Mouse (Mus musculus): ENCODE measurements around the gene Lingo3. TPM values are rescaled to one million over a fixed set of nuclear protein-coding genes. Genes with fewer than 3 reads are reported as not detected.

The Lingo3 gene
- polyA plus RNA-seq, 1 experiment = not detected

DNA sequence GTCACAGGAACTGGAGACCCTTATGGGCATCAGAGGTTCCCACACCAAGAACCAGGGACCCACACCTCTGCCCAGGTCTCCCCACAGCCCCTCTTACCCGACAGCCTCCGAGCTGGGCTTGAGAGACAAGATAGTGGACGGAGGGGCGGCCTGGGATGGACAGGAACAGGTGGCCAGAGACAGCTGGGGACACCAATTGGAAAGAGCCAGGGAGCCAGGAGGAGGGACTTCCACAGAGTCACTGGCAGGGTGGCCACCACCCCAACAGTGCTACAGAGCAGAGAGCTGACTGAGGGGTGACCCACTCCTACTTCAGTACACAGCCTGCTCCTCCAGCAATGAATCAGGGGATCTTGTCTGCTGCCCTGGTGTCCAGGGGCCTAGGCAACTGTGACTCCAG is 30.5 kb downstream of the Lingo3 start, which contains the start of gene Jsrp1:
Jsrp1 (minus strand) TSS at position 133 of the 400 bp plus-strand sequence.
- no peak for TF ChIP-seq GATA1 (IDR thresholded peaks at IDR 0.05; ENCODE audit: low read length)

DNA sequence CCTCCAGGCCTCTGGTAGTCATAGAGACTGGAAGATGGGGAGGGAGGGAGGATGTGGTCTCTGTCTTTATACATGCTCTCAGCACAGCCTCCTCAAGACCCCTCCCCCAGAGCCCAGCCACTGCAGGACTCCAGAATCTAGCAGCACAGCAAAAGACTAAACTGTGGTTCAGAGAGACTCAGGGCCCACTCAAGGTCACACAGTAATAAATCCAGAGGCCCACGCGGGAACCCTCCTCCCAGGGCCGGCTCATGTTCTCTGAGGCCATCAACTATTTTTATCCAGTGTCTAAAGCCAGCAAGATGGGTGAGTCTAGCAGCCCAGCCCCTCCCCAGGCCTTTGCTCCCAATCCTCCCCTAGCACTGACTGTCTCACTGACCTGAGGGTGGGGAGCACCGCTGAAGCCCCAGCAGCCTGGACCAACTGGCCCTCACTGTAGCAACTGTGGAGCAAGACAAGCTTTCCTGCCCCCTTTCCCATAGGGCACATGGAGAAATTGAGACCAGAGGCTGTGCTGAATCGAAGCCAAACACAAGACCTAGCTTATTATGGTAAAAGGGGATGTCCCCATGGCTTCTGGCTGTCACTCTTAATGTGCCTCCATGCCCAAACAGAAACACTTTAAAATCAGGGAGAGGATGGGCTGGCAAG is 31.3 kb downstream of the Lingo3 start:
- no peak for TF ChIP-seq GATA1 (IDR thresholded peaks at IDR 0.05; ENCODE audit: low read length)

DNA sequence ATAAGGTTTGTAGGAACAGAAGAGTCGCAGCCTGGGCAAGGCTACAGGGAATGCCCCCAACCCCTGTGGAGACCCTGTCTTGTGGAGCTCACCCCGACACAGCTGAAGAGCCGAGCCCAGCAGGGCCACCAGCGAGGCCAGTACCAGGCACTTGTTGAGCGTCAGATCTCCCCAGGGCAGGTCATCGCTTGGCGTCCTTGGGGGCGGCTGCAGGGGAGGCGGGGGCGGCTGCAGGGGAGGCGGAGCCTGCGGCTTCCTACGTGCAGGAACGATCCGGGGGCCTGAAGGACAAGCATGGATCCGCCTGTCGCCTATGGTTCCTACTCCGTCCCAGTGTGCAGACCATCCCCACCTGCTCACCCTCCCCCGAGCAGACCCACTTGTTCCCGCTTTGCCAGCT is 33.8 kb downstream of the Lingo3 start:
- no peak for TF ChIP-seq GATA1 (IDR thresholded peaks at IDR 0.05; ENCODE audit: low read length)

DNA sequence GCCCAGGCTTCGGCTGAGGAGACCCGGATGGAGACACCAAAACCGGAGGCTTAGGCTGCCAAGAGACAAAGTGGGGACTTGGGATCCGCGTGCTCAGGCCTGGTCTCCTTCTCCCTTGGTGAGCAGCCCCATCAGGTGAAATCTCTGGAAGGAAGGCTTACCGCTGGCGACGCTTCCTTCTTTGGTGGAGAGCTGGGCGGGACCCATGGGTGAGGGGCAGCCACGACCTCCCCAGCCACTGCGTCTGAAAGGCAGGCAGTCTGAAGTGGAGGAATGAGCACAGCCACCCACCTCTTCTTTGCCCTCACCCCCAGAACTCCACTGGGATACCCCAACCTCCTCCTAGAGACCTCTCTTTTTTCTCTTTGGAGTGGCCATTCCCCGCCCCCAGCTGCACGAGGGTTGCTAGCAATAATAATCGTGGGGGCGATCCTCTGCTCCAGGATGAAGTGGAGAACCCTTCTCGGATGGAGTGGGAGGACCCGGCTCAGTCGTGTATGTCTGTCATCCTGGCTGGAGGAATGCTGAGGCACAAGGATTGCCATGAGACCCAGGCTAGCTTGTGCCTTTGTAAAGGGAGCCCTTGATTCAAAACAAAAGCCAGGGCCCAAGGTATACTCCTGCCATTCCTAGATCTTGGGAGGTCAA is 34.7 kb downstream of the Lingo3 start:
- TF ChIP-seq GATA1 (IDR thresholded peaks at IDR 0.05; ENCODE audit: low read length) = no peak

DNA sequence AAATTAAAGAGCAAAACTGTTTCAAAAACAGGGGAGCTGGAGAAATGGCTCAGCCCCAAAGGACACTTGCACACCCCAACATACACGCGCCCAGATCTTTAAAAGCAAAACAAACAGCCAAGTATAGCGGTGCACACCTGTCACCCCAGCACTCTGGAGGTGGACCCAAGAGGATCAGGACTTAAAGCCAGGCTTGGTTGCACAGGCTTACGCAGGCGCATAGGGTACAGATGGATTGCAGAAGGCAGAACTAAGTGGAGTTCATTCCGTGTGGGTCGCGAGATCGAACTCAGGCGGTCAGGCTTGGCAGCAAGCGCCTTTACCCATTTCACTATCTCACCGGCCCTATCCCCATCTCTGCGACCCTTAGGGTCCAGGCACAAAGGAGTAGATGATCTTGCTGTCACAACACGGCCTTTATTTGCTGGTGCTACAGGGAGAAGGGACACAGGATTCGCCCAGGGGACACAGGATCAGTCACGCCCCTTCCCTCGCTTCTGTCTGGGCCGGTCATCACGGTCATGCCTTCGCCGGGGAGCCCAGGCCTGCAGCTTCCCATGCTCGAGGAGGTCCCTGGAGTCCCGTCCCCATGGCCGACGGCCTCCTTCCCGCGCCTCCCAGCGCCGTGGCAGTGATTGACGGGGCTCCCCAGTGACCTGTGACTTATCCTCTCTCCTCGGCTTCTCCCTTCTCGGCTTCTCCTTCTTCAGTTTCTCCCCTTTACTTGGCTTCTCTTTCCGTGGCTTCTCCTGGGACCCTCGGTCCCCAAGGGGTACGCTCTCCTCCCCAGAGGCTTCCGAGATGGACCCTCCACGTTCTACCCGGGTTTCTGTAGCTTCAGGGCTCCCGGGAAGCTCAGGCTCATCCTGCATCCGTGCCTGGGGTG is 35.5 kb downstream of the Lingo3 start:
- no peak for TF ChIP-seq GATA1 (IDR thresholded peaks at IDR 0.05; ENCODE audit: low read length)

DNA sequence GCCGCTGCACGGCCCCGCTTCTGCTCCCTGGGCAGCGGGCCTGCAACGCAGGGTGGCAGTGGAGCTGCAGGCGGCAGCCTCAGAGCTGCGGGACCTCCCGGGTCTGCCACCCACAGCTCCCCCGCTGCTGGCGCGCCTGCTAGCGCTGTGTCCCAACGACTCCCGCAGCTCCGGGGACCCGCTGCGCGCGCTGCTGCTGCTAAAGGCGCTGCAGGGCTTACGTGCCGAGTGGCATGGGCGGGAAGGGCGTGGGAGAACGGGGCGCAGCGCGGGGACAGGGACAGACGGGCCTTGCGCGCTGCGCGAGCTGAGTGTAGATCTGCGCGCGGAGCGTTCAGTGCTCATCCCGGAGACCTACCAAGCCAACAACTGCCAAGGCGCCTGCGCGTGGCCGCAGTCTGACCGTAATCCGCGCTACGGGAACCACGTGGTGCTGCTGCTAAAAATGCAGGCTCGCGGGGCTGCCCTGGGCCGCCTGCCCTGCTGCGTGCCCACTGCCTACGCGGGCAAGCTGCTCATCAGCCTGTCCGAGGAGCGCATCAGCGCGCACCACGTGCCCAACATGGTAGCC is 36.7 kb downstream of the Lingo3 start:
- no peak for TF ChIP-seq GATA1 (IDR thresholded peaks at IDR 0.05; ENCODE audit: low read length)

DNA sequence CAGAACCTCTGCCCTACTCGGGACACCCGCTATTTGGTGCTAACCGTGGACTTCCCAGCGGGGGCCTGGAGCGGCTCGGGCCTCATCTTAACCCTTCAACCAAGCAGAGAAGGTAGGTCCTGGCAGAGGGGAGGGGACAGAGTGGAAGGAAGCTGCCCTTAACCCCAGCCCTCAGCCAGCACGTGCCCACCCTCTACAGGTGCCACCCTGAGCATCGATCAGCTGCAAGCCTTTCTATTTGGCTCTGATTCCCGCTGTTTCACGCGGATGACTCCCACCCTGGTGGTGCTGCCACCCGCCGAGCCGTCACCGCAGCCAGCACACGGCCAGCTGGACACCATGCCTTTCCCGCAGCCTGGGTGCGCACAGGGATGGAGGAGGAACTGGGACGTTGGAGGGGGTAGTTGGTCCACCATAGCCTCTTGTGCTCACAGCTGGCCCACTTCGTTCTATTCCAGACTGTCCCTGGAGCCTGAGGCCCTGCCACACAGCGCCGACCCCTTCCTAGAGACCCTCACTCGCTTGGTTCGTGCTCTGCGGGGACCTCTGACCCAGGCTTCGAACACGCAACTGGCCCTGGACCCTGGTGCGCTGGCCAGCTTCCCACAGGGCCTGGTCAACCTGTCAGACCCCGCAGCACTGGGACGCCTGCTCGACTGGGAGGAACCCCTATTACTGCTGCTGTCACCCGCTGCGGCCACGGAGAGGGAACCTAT is 37.3 kb downstream of the Lingo3 start:
- TF ChIP-seq GATA1 (IDR thresholded peaks at IDR 0.05; ENCODE audit: low read length) = no peak

DNA sequence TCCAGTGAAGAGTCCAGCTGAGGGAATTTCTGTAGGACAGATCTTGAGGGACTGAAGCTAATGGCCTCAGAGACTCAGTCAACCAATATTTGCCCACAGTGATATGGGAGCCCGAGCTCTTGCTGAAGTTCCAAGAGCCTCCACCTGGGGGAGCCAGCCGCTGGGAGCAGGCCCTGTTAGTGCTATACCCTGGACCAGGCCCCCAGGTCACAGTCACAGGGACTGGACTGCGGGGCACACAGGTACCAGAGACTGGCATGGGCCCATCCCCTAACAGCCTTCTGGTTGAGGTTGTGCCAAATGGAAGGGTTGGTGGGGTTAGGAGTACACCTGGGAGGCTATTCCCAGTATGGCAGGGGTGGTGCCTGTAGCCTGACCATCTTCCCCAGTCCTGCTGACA is 37.9 kb downstream of the Lingo3 start:
- TF ChIP-seq GATA1 (IDR thresholded peaks at IDR 0.05; ENCODE audit: low read length) = no peak

DNA sequence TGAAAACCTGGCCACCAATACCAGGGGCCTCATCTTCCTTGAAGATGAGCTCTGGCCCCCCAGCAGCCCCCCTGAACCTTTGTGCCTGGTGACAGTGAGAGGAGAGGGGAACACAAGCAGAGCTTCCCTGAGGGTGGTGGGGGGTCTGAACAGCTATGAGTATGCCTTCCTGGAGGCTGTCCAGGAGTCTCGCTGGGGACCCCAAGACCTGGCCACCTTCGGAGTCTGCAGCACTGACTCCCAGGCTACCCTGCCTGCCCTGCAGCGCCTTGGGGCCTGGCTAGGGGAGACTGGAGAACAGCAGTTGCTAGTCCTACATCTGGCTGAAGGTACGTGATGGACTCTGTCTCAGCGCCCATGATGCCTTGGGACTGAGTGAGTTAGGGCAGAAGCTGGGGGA is 38.5 kb downstream of the Lingo3 start:
- TF ChIP-seq GATA1 (IDR thresholded peaks at IDR 0.05; ENCODE audit: low read length) = no peak

DNA sequence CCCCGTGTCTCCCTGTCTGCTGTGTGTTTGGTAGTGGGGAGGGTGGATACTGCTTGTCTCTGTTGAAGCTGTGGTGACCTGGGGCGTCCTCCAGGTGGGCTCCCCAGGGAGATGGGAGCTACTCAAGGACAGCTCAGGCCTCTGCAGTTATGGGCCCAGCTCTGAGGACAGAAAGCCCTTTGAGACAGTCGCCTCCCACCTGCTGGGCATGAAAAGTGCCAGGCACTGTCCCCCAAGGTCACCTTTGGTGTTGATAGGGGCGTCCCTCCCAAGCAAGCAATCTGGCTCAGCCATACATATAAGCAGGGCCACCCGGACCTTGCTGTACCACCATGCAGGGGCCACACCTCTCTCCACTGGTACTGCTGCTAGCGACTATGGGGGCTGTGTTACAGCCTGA is 38.9 kb downstream of the Lingo3 start, which contains the start of gene Amh:
Amh (plus strand) TSS at position 328 of the 400 bp plus-strand sequence.
- no peak for TF ChIP-seq GATA1 (IDR thresholded peaks at IDR 0.05; ENCODE audit: low read length)

DNA sequence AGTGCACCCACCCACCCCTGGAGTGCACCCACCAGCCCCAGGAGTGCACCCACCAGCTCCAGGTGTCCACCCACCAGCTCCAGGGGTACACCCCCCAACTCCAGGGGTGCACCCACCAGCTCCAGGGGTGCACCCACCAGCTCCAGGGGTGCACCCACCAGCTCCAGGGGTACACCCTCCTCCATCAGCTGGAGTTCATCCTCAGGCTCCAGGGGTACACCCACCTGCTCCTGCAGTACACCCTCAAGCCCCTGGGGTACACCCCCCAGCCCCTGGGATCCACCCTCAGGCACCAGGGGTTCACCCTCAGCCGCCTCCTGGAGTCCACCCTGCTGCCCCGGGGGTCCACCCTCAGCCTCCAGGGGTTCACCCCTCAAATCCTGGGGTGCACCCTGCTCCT is 39.5 kb downstream of the Lingo3 start:
- TF ChIP-seq GATA1 (IDR thresholded peaks at IDR 0.05; ENCODE audit: low read length) = no peak

DNA sequence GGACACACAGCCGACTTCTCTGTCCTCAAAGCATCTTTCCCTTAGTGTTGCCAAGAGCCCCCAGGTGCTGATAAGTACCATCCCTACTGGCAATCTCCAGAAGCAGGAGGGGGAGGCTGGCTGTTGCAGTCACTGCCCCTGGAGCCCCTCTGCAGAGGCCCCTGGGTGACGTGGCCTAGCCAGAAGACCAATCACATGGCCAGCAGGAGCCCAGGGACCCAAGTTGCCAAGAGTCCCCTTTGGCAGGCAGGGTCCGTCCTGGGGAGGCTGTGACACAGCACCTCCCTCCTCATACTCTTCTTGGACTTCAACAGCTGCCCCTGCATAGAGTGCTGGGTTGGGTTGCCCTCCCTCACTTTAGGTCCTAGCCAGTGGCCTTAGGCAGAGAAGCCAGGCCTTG is 40.8 kb downstream of the Lingo3 start:
- TF ChIP-seq GATA1 (IDR thresholded peaks at IDR 0.05; ENCODE audit: low read length) = no peak

DNA sequence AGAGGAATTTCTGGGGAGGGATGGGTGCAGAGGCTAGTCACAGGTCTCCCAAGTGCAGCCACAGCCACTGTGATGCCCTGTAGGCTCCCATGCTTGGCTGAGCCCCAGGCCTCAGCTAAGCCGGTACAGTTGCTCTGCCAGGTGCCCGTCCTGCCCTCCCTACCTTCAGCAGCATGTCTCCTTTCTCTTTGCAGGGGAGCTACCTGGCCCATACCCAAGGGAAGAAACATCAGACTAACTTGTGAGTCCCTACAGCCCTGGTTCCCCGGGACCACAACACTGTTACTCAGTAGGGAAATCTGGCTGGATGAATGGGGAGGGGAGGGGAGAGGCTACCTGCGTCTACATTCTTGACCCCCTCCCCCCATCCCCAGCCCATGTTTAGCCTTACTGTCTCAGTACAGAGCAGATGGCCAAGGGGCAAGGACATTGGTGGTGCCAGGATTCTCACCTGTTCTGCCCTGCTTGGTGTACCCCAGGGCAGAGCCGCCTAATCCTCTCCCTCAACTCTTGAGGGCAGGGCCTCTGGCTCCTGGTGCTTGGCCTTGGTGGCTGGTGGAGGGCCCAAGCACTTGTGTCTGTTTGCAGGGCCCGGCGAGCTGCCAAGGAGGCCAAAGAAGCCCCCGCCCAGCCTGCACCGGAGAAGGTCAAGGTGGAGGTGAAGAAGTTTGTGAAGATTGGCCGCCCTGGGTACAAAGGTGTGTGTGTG is 41.5 kb downstream of the Lingo3 start:
- TF ChIP-seq GATA1 (IDR thresholded peaks at IDR 0.05; ENCODE audit: low read length) = no peak

DNA sequence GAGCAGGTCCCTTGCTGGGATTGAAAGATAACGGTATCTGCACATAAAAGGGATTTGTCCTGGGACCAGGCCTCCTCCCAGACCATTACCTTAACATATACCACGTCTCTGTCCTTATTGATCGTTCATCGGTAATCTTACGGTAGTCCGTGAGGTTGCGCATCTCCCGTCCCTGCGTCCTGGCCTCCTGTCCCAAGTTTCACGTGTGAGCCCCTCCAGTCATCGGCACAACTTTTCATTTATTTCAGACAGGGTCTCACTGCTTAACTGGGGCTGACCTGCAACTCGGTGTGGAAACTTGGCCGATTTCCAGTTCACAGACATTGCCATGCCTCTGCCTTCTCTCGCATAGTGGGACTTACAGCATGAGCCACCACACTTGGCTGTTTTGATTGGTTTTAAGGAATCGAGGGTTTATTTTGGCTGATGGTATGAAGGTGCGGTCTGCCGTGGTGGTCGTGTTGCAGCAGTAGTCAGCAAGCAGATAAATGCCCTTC is 44.7 kb downstream of the Lingo3 start:
- TF ChIP-seq GATA1 (IDR thresholded peaks at IDR 0.05; ENCODE audit: low read length) = no peak
